Mouse (Mus musculus) heart, embryonic 12.5 days (tissue): ENCODE measurements around the gene Gna12. TPM values are rescaled to one million over a fixed set of nuclear protein-coding genes. Genes with fewer than 3 reads are reported as not detected.

Experiments used
- ATAC-seq: fragments of 200-750 bp; cut with Nextera tagmentation; 2 replicates; pipeline ENCODE4 v1.8.0; 2017; ENCODE audit warnings: moderate TSS enrichment, moderate library complexity; ENCODE audit not compliant: insufficient number of reproducible peaks, low FRiP score
- H3K27ac ChIP-seq: fragments of 300-500 bp; sonication (generic); 2 replicates; pipeline ENCODE4 v1.5.1; 2016; ENCODE audit warnings: mild to moderate bottlenecking, moderate library complexity; ENCODE audit not compliant: poor library complexity, severe bottlenecking
- H3K27me3 ChIP-seq: fragments of 300-500 bp; sonication (generic); replicated peaks from 2 replicates; pipeline ENCODE4 v1.6.1; 2016; ENCODE audit warnings: mild to moderate bottlenecking, moderate library complexity
- H3K36me3 ChIP-seq: fragments of 300-500 bp; sonication (generic); 2 replicates; pipeline ENCODE4 v1.6.1; 2016; ENCODE audit warnings: mild to moderate bottlenecking, moderate library complexity
- H3K4me1 ChIP-seq: fragments of 300-500 bp; sonication (generic); replicated peaks from 2 replicates; pipeline ENCODE4 v1.6.1; 2016; ENCODE audit warnings: mild to moderate bottlenecking
- H3K4me2 ChIP-seq: fragments of 300-500 bp; sonication (generic); 2 replicates; pipeline ENCODE4 v1.6.1; 2016; ENCODE audit warnings: mild to moderate bottlenecking, moderate library complexity
- H3K4me3 ChIP-seq: fragments of 300-500 bp; sonication (generic); 2 replicates; pipeline ENCODE4 v1.5.1; 2016; ENCODE audit warnings: mild to moderate bottlenecking
- H3K9ac ChIP-seq: fragments of 300-500 bp; sonication (generic); 2 replicates; pipeline ENCODE4 v1.6.1; 2016; ENCODE audit warnings: mild to moderate bottlenecking, moderate library complexity
- H3K9me3 ChIP-seq: fragments of 300-500 bp; sonication (generic); replicated peaks from 2 replicates; pipeline ENCODE4 v1.6.1; 2016; ENCODE audit warnings: mild to moderate bottlenecking, moderate library complexity
- WGBS: fragments of 180-500 bp; shearing (Covaris S2); methylation state at CpG from one replicate; pipeline ENCODE4 v1.1.7; 2016; 5-methylcytosine and 5-hydroxymethylcytosine counted together
- polyA plus RNA-seq: library from polyadenylated mRNA; unstranded; fragments of >200 nt; fragmentation: Nextera tagmentation; extraction: Ambion mirVana; gene quantifications from 2 replicates; pipeline ENCODE4 v1.2.1, GENCODE M21; 2016

Gene Gna12
- 48.5 and 50.6 TPM in 2 replicates for polyA plus RNA-seq

GRCm38 (mm10) chr5:140830314-140831063, at the start of gene Gna12:
Gna12 (minus strand) TSS chr5:140830431.
- Histone ChIP-seq H3K4me3 (peak within 1 kb of the TSS; percentile 80), H3K9me3 (no peaks in the 10 kb centered on the region), H3K27ac (peak within 1 kb of the TSS; percentile 64), H3K4me2 (peak within 1 kb of the TSS; percentile 92), H3K4me1 (peaks cover 43% of the 10 kb centered on the region), H3K9ac (peak within 1 kb of the TSS; percentile 86), H3K36me3 (peaks cover 4% of the 10 kb centered on the region), H3K27me3 (no peaks in the 10 kb centered on the region; the same call in 1 of the 2 replicates)
- peak; percentile 97 for ATAC-seq
- 3% methylated on average over 49 of the region's 49 CpGs for WGBS

GRCm38 (mm10) chr5:140878644-140879043, 48.4 kb upstream of the Gna12 start:
- H3K4me2 ChIP-seq = no peak overlapping the region
- H3K27me3 ChIP-seq = 0 out of 2 replicates have a peak, but pooled peaks cover 2% of the 10 kb centered on the region
- H3K4me3 ChIP-seq = no peak overlapping the region
- no peak for ATAC-seq
- 63% methylated on average over 6 of the region's 6 CpGs for WGBS
- H3K4me1 ChIP-seq = no peaks in the 10 kb centered on the region; the same call in 1 of the 2 replicates
- H3K9me3 ChIP-seq = no peaks in the 10 kb centered on the region
- H3K9ac ChIP-seq = no peak overlapping the region
- no peak overlapping the region for H3K27ac ChIP-seq
- H3K36me3 ChIP-seq = no peaks in the 10 kb centered on the region

GRCm38 (mm10) chr5:140873736-140874307, 43.6 kb upstream of the Gna12 start:
- Histone ChIP-seq H3K9ac (0 out of 2 replicates have a peak overlapping the region, but pooled peaks have one; percentile 50), H3K4me2 (peak overlapping the region; percentile 61), H3K4me1 (peaks cover 17% of the 10 kb centered on the region), H3K4me3 (no peak overlapping the region), H3K36me3 (no peaks in the 10 kb centered on the region), H3K27ac (no peak overlapping the region), H3K27me3 (peaks cover 2% of the 10 kb centered on the region; the same call in 1 of the 2 replicates), H3K9me3 (no peaks in the 10 kb centered on the region)
- ATAC-seq = no peak
- 65% methylated on average over 6 of the region's 6 CpGs for WGBS

- Histone ChIP-seq H3K4me1 (peaks cover 17% of the 10 kb centered on the region), H3K4me2 (peak overlapping the region; percentile 61), H3K27ac (no peak overlapping the region), H3K9ac (peak overlapping the region; percentile 50), H3K9me3 (no peaks in the 10 kb centered on the region), H3K36me3 (no peaks in the 10 kb centered on the region), H3K4me3 (peak overlapping the region; percentile 26), H3K27me3 (peaks cover 2% of the 10 kb centered on the region; the same call in 1 of the 2 replicates)
- no peak for ATAC-seq
- WGBS = 10% methylated on average over 18 of the region's 18 CpGs
These were observed 42.9 kb upstream of the Gna12 start for GRCm38 (mm10) chr5:140873039-140873551.

- peaks cover 17% of the 10 kb centered on the region for H3K4me1 ChIP-seq
- WGBS = 13% methylated on average over 11 of the region's 11 CpGs
- no peaks in the 10 kb centered on the region; the same call in 1 of the 2 replicates for H3K27me3 ChIP-seq
- H3K36me3 ChIP-seq = no peaks in the 10 kb centered on the region
- no peaks in the 10 kb centered on the region for H3K9me3 ChIP-seq
- peak overlapping the region; percentile 61 for H3K4me2 ChIP-seq
- no peak overlapping the region for H3K9ac ChIP-seq
- no peak overlapping the region for H3K27ac ChIP-seq
- H3K4me3 ChIP-seq = peak overlapping the region; percentile 26; the same call in 1 of the 2 replicates
- no peak for ATAC-seq
These were observed 42.4 kb upstream of the Gna12 start for GRCm38 (mm10) chr5:140872532-140873038.

GRCm38 (mm10) chr5:140871241-140871640, 41.0 kb upstream of the Gna12 start:
- H3K36me3 ChIP-seq = no peaks in the 10 kb centered on the region
- no peaks in the 10 kb centered on the region; the same call in 1 of the 2 replicates for H3K27me3 ChIP-seq
- peaks cover 17% of the 10 kb centered on the region for H3K4me1 ChIP-seq
- no peak overlapping the region for H3K4me3 ChIP-seq
- H3K9me3 ChIP-seq = no peaks in the 10 kb centered on the region
- 70% methylated on average over 6 of the region's 6 CpGs for WGBS
- H3K9ac ChIP-seq = no peak overlapping the region
- no peak overlapping the region for H3K4me2 ChIP-seq
- H3K27ac ChIP-seq = no peak overlapping the region
- no peak for ATAC-seq

- Histone ChIP-seq H3K4me2 (no peak overlapping the region), H3K4me3 (no peak overlapping the region), H3K9ac (no peak overlapping the region), H3K36me3 (no peaks in the 10 kb centered on the region), H3K27me3 (no peaks in the 10 kb centered on the region; the same call in 1 of the 2 replicates), H3K4me1 (peaks cover 17% of the 10 kb centered on the region), H3K9me3 (no peaks in the 10 kb centered on the region), H3K27ac (no peak overlapping the region)
- no peak for ATAC-seq
- WGBS = 61% methylated on average over 2 of the region's 2 CpGs
These were observed 38.8 kb upstream of the Gna12 start for GRCm38 (mm10) chr5:140869034-140869433.

GRCm38 (mm10) chr5:140859730-140860129, 29.5 kb upstream of the Gna12 start:
- WGBS = 77% methylated on average over 5 of the region's 5 CpGs
- Histone ChIP-seq H3K4me1 (no peaks in the 10 kb centered on the region), H3K9me3 (no peaks in the 10 kb centered on the region), H3K4me2 (no peak overlapping the region), H3K27me3 (no peaks in the 10 kb centered on the region), H3K27ac (no peak overlapping the region), H3K36me3 (no peaks in the 10 kb centered on the region), H3K4me3 (no peak overlapping the region), H3K9ac (no peak overlapping the region)
- no peak for ATAC-seq

- Histone ChIP-seq H3K27me3 (no peaks in the 10 kb centered on the region), H3K27ac (no peak overlapping the region), H3K4me2 (no peak overlapping the region), H3K4me3 (no peak overlapping the region), H3K36me3 (no peaks in the 10 kb centered on the region), H3K9me3 (no peaks in the 10 kb centered on the region), H3K4me1 (no peaks in the 10 kb centered on the region), H3K9ac (no peak overlapping the region)
- no peak; the same call in 1 of the 2 replicates for ATAC-seq
- WGBS = 77% methylated on average over 3 of the region's 3 CpGs
These were observed 28.1 kb upstream of the Gna12 start for GRCm38 (mm10) chr5:140858335-140858734.

GRCm38 (mm10) chr5:140857432-140858154, 27.4 kb upstream of the Gna12 start:
- WGBS = 54% methylated on average over 8 of the region's 8 CpGs

More at GRCm38 (mm10) chr5:140857432-140858154, 27.4 kb upstream of the Gna12 start:
- Histone ChIP-seq H3K36me3 (no peaks in the 10 kb centered on the region), H3K4me3 (no peak overlapping the region), H3K4me2 (no peak overlapping the region), H3K4me1 (no peaks in the 10 kb centered on the region), H3K27me3 (no peaks in the 10 kb centered on the region), H3K9me3 (no peaks in the 10 kb centered on the region), H3K27ac (no peak overlapping the region), H3K9ac (no peak overlapping the region)
- ATAC-seq = no peak
